Mouse (Mus musculus) heart, adult 2 months (tissue): ENCODE results near the gene Kdm2b.

Experiments used
- CTCF ChIP-seq: fragments of 200-600 bp; IDR thresholded peaks from 2 replicates; pipeline ENCODE4 v1.8.1; 2022; ENCODE audit warnings: antibody characterized with exemption, mild to moderate bottlenecking, moderate library complexity
- POLR2A ChIP-seq: fragments of 200-500 bp; IDR thresholded peaks from 2 replicates; pipeline ENCODE4 v1.6.1; 2011; ENCODE audit warnings: mild to moderate bottlenecking, low read depth, low read length, control low read depth; ENCODE audit not compliant: insufficient read depth

DNA sequence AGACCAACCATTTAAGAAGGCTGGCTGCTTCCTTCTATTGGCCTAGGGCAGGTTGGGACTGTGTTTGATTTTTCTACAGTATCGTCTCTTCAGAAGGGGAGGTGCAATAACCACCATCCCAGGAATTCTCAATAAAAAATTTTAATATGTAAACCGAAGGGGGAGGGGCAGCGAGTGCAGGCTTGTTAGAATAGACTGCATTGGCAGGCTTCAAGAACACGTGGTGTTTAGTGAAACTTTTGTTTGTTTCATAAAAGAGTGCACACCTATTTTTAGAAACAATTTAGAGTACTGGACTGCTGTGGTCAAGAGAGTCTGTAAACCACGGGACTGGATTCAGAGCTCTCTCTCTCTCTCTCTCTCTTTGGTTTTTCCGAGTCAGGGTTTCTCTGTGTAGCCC lies 33.4 kb upstream of the Kdm2b start:
- TF ChIP-seq CTCF (no peak), POLR2A (no peak)
